Mouse (Mus musculus) ovary, postnatal 10 days (tissue): Measurements from ENCODE around the gene Zfp646.

Experiments used
- DNase-seq: peaks from one replicate; pipeline ENCODE4 v3.0.0; 2022; ENCODE audit warnings: low spot score

Gene Zfp646

GRCm38 (mm10) chr7:127921516-127921915 is 45.5 kb downstream of the Zfp646 start:
- no peak for DNase-seq

- DNase-seq: no peak
These were observed 46.6 kb downstream of the Zfp646 start for GRCm38 (mm10) chr7:127922451-127923275.

DNA sequence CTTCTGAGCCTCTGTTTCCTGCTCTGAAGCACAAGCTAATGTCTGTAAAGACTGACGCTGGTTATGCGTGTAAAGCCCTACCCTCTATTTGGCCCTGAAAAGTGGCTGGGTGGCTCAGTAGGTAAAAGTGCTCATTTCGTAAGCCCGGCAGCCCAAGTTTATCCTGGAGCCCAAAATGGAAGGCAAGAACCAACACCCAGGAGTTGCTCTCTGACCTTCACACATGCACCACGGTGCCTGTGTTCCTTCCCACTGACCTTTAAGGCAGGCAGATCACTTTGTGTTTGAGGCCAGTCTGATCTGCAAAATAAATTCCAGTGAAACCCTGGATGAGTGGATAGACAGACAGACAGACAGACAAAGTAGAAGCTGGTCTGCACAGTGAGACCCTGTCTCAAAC is 47.7 kb downstream of the Zfp646 start:
- no peak for DNase-seq

- no peak for DNase-seq
These were observed 49.2 kb downstream of the Zfp646 start for GRCm38 (mm10) chr7:127925252-127925651.

- no peak for DNase-seq
These were observed 50.0 kb downstream of the Zfp646 start for GRCm38 (mm10) chr7:127926066-127926465.

DNA sequence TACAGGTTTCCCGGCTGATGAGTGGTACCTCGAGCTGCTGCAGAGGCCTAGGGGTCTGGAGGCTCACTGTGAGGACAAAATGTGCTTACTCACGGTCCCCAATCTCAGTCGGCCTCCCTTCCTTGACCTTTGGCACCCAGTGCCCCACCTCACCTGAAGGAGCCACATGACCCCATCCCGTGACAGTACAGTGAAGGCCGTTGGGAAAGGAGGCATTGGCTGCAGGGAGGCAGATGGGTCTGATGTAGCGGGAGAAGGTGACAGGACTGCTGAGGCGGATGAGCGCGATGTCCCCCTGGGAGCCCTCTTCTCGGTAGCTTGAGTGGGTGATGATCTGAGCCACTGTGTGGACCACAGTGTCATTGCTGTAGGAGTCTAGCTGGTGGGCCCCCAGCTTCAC is 50.8 kb downstream of the Zfp646 start:
- no peak for DNase-seq

- DNase-seq: no peak
These were observed 51.7 kb downstream of the Zfp646 start for GRCm38 (mm10) chr7:127927726-127928125.

DNA sequence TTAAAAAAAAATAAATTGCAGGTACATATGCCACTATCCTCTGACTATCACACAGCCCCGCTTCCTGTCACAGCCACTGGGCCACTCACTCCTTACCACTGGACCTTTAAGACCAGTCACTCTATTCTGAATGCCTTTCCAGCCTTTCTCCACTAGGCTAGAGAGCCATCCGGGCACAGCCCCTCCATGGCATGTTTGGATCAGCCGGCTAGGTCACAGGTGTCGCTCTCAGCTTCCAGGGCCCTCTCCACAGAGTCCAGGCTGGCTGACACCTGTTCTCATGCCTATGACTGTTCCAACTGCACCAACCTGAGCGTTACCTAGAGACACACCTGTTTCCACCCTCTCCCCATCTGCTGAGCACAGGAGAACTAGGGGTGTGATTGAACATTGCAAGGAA is 52.6 kb downstream of the Zfp646 start:
- no peak for DNase-seq

- DNase-seq: no peak
These were observed 53.9 kb downstream of the Zfp646 start, which contains the start of gene Prss8 for GRCm38 (mm10) chr7:127929923-127930322. Gene Prss8 (minus strand): TSS chr7:127930104.

DNA sequence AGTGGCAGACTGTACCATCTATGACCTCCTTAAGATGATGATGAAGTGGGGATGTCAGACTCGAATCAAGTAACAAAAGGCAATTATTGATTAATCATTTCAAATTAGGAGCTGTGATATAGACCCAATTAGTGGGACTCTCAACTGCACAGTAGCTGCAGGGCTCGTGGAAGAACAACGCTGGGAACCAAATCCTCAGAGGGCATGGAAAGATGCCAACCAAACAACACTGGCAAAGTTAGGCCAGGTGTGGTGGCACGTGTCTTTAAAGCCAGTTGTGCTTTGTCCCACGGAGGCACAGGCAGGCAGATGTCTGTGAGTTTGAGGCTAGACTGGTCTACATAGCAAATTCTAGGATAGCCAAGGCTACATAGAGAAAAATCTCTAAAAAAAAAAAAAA is 54.6 kb downstream of the Zfp646 start:
- no peak for DNase-seq

DNA sequence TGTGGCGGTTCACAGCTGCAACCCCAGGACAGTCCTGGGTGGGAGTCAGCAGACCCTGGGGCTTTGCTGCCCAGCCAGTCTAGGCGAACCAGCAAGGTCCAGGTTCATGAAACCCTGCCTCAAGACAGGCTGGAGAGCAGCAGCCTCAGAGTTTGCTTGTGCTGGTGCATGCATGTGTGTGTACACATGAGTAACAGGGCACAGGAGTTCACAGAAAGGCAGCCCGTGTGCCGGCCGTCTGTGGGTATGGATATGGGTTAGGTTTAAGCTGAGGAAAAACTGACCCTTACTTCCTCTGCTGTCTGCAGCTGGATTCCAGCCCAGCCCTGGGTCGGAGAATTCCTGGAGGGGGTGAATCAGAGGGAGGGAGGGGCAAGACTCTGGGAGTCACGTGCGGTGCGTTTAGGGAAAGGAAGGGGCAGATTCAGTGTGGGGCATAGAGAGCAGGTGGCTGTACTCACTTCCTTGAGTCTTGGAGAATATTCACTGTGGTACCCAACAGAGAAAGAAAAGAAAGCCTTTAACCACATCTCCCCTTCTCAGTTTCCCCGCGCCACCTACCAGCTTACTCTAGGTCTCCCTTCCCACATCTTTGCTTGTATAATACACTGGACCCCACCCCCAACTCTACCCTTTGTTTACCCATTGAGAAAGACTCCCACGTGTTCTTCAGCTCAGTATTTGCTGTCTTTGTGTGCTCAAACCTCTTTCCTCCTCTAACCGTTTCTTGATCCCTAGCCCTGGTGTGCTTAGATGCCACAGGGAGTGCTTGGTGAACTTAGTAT is 55.5 kb downstream of the Zfp646 start:
- DNase-seq: no peak

- no peak for DNase-seq
These were observed 56.4 kb downstream of the Zfp646 start for GRCm38 (mm10) chr7:127932273-127933031.

DNA sequence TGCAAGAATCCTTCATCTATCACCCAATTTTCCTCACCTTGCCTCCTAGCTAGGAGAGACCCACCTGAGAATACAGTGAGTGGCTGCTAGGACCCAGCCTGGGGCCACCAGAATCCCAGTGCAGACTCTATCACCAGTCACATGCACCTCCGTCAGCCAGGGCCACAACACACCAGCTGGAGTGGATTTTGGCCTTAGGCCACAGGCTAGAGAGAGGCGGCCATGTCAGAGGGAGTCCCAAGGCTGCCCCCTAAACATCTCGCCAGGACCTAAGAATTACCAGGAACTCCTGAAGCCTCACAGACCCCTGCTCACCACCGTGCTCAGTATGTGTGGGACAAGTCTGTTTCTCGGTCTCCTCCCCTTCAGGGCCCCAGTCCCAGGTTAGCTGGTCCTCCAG is 58.1 kb downstream of the Zfp646 start:
- no peak for DNase-seq

DNA sequence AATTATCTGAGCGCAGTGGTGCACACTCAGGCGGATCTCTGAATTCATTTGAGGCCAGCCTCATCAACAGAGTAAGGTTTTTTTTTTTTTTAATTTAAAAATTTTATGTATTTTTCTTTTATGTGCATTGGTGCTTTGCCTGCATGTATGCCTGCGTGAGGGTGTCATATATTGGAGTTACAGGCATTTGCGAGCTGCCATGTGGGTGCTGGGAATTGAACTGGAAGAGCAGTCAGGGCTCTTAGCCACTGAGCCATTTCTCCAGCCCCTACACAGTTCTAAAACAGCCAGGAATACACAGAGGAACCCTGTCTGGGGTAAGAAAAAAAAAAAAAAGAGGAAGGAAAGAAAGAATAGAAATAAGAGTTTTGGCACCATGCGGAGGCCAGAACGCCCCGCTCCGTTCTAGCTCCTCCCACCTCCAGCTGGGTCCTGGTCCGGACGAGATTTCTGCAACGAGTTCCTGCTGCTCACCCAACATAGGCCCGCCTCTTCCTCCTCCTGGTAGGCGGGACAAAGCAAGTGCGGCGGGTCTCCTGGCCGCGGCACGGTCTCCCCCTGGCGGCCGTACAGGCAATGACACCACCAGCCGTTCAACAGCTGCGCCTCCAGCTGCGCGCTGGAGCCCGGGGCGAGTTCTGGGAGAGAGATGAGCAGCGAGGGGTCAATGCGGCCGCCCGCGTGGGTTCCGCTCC is 59.2 kb downstream of the Zfp646 start:
- DNase-seq: peak; percentile 90
